Mouse (Mus musculus): Measurements from ENCODE around the gene Txlnb. TPM values are rescaled to one million over a fixed set of nuclear protein-coding genes. Genes with fewer than 3 reads are reported as not detected.
"Not testable (repeated sequence)": the region's sequence is repeated elsewhere in the genome, so short reads cannot be mapped to it uniquely, and the experiment has no call there.

The Txlnb gene
- polyA plus RNA-seq, 1 experiment from 2014 or later, result 36.6 TPM

- no peak overlapping the region for H3K4me2 ChIP-seq
- H3K9ac ChIP-seq, result no peak overlapping the region
- H3K4me3 ChIP-seq, result no peak overlapping the region
- no peaks in the 10 kb centered on the region for H3K4me1 ChIP-seq (replicated peaks)
- no peaks in the 10 kb centered on the region for H3K36me3 ChIP-seq
- no peaks in the 10 kb centered on the region for H3K9me3 ChIP-seq (replicated peaks)
- 70% methylated on average over 3 of the region's 3 CpGs for WGBS
- no peak overlapping the region for H3K27ac ChIP-seq
- no peak for ATAC-seq (replicated peaks; ENCODE audit: insufficient number of reproducible peaks, insufficient read depth, low FRiP score, low read depth)
- H3K27me3 ChIP-seq, result no peaks in the 10 kb centered on the region
These were observed 9.3 kb upstream of the Txlnb start for GRCm38 (mm10) chr10:17786771-17787170.

- Histone ChIP-seq H3K4me3 (no peak overlapping the region), H3K36me3 (no peaks in the 10 kb centered on the region), H3K27ac (no peak overlapping the region), H3K9me3 (replicated peaks) (no peaks in the 10 kb centered on the region), H3K9ac (no peak overlapping the region), H3K27me3 (no peaks in the 10 kb centered on the region), H3K4me1 (replicated peaks) (no peaks in the 10 kb centered on the region; the same call in 1 of the 2 replicates), H3K4me2 (no peak overlapping the region)
- ATAC-seq (replicated peaks; ENCODE audit: insufficient number of reproducible peaks, insufficient read depth, low FRiP score, low read depth), result no peak
- WGBS, result 76% methylated on average over 1 of the region's 1 CpGs
These were observed 8.1 kb upstream of the Txlnb start for GRCm38 (mm10) chr10:17787938-17788337.

GRCm38 (mm10) chr10:17788347-17788746 is 7.7 kb upstream of the Txlnb start:
- H3K36me3 ChIP-seq, result no peaks in the 10 kb centered on the region
- H3K4me3 ChIP-seq, result no peak overlapping the region
- no peaks in the 10 kb centered on the region for H3K27me3 ChIP-seq
- no peaks in the 10 kb centered on the region; the same call in 1 of the 2 replicates for H3K4me1 ChIP-seq (replicated peaks)
- H3K9ac ChIP-seq, result no peak overlapping the region
- H3K4me2 ChIP-seq, result no peak overlapping the region
- 82% methylated on average over 4 of the region's 4 CpGs for WGBS
- no peak overlapping the region for H3K27ac ChIP-seq
- ATAC-seq (replicated peaks; ENCODE audit: insufficient number of reproducible peaks, insufficient read depth, low FRiP score, low read depth), result no peak
- H3K9me3 ChIP-seq (replicated peaks), result no peaks in the 10 kb centered on the region

- no peak for ATAC-seq (replicated peaks; ENCODE audit: insufficient number of reproducible peaks, insufficient read depth, low FRiP score, low read depth)
- H3K9me3 ChIP-seq (replicated peaks), result no peaks in the 10 kb centered on the region
- peak overlapping the region; percentile 29; the same call in 1 of the 2 replicates for H3K27ac ChIP-seq
- peaks cover 27% of the 10 kb centered on the region for H3K4me1 ChIP-seq (replicated peaks)
- no peak overlapping the region for H3K9ac ChIP-seq
- H3K27me3 ChIP-seq, result no peaks in the 10 kb centered on the region
- WGBS, result 44% methylated on average over 5 of the region's 5 CpGs
- H3K36me3 ChIP-seq, result no peaks in the 10 kb centered on the region
- no peak overlapping the region for H3K4me3 ChIP-seq
- H3K4me2 ChIP-seq, result no peak overlapping the region
These were observed 2.1 kb upstream of the Txlnb start for GRCm38 (mm10) chr10:17793926-17794325.

- no peak overlapping the region for H3K4me2 ChIP-seq
- ATAC-seq (replicated peaks; ENCODE audit: insufficient number of reproducible peaks, insufficient read depth, low FRiP score, low read depth), result no peak
- no peak overlapping the region for H3K9ac ChIP-seq
- no peak overlapping the region for H3K27ac ChIP-seq
- WGBS, result 87% methylated on average over 5 of the region's 5 CpGs
- H3K4me1 ChIP-seq (replicated peaks), result peaks cover 31% of the 10 kb centered on the region
- H3K36me3 ChIP-seq, result 0 out of 2 replicates have a peak, but pooled peaks cover 2% of the 10 kb centered on the region
- no peaks in the 10 kb centered on the region for H3K27me3 ChIP-seq
- no peaks in the 10 kb centered on the region for H3K9me3 ChIP-seq (replicated peaks)
- H3K4me3 ChIP-seq, result no peak overlapping the region
These were observed 1.6 kb upstream of the Txlnb start for GRCm38 (mm10) chr10:17794443-17794842.

GRCm38 (mm10) chr10:17795227-17795626 is 799 bp upstream of the Txlnb start:
- H3K4me3 ChIP-seq, result no peak overlapping the region
- peaks cover 37% of the 10 kb centered on the region for H3K4me1 ChIP-seq (replicated peaks)
- H3K27me3 ChIP-seq, result no peaks in the 10 kb centered on the region
- 0 out of 2 replicates have a peak, but pooled peaks cover 2% of the 10 kb centered on the region for H3K36me3 ChIP-seq
- H3K9ac ChIP-seq, result no peak overlapping the region
- ATAC-seq (replicated peaks; ENCODE audit: insufficient number of reproducible peaks, insufficient read depth, low FRiP score, low read depth), result no peak
- no peaks in the 10 kb centered on the region for H3K9me3 ChIP-seq (replicated peaks)
- peak overlapping the region; percentile 98 for H3K27ac ChIP-seq
- H3K4me2 ChIP-seq, result peak overlapping the region; percentile 61; the same call in 1 of the 2 replicates
- WGBS, result 82% methylated on average over 4 of the region's 4 CpGs

GRCm38 (mm10) chr10:17796846-17797631 is 1.0 kb downstream of the Txlnb start:
- Histone ChIP-seq H3K9me3 (replicated peaks) (no peaks in the 10 kb centered on the region), H3K27ac (peak overlapping the region; percentile 98), H3K36me3 (0 out of 2 replicates have a peak, but pooled peaks cover 2% of the 10 kb centered on the region), H3K4me2 (peak overlapping the region; percentile 61), H3K4me1 (replicated peaks) (peaks cover 37% of the 10 kb centered on the region), H3K9ac (peak overlapping the region; percentile 69), H3K4me3 (peak overlapping the region; percentile 55), H3K27me3 (no peaks in the 10 kb centered on the region)
- 15% methylated on average over 12 of the region's 12 CpGs for WGBS
- ATAC-seq (replicated peaks; ENCODE audit: insufficient number of reproducible peaks, insufficient read depth, low FRiP score, low read depth), result peak; percentile 91

GRCm38 (mm10) chr10:17797681-17798080 is 1.7 kb downstream of the Txlnb start:
- no peaks in the 10 kb centered on the region for H3K27me3 ChIP-seq
- H3K36me3 ChIP-seq, result 0 out of 2 replicates have a peak, but pooled peaks cover 2% of the 10 kb centered on the region
- H3K9me3 ChIP-seq (replicated peaks), result no peaks in the 10 kb centered on the region
- peak overlapping the region; percentile 61 for H3K4me2 ChIP-seq
- H3K9ac ChIP-seq, result no peak overlapping the region
- peak overlapping the region; percentile 38 for H3K4me3 ChIP-seq
- peaks cover 37% of the 10 kb centered on the region for H3K4me1 ChIP-seq (replicated peaks)
- H3K27ac ChIP-seq, result peak overlapping the region; percentile 98
- no peak; the same call in 1 of the 2 replicates for ATAC-seq (replicated peaks; ENCODE audit: insufficient number of reproducible peaks, insufficient read depth, low FRiP score, low read depth)
- WGBS, result 52% methylated on average over 3 of the region's 3 CpGs

- no peak overlapping the region for H3K9ac ChIP-seq
- no peak overlapping the region for H3K4me3 ChIP-seq
- H3K36me3 ChIP-seq, result 0 out of 2 replicates have a peak, but pooled peaks cover 2% of the 10 kb centered on the region
- WGBS, result 85% methylated on average over 2 of the region's 2 CpGs
- H3K27ac ChIP-seq, result no peak overlapping the region
- ATAC-seq (replicated peaks; ENCODE audit: insufficient number of reproducible peaks, insufficient read depth, low FRiP score, low read depth), result no peak
- no peaks in the 10 kb centered on the region for H3K9me3 ChIP-seq (replicated peaks)
- H3K4me1 ChIP-seq (replicated peaks), result peaks cover 21% of the 10 kb centered on the region
- H3K27me3 ChIP-seq, result no peaks in the 10 kb centered on the region
- H3K4me2 ChIP-seq, result no peak overlapping the region
These were observed 5.8 kb downstream of the Txlnb start for GRCm38 (mm10) chr10:17801788-17802187.

GRCm38 (mm10) chr10:17808526-17808925 is 12.5 kb downstream of the Txlnb start:
- peaks cover 7% of the 10 kb centered on the region for H3K4me1 ChIP-seq (replicated peaks)
- H3K27ac ChIP-seq, result no peak overlapping the region
- no peaks in the 10 kb centered on the region for H3K27me3 ChIP-seq
- no peak overlapping the region for H3K9ac ChIP-seq
- H3K4me2 ChIP-seq, result no peak overlapping the region
- no peak for ATAC-seq (replicated peaks; ENCODE audit: insufficient number of reproducible peaks, insufficient read depth, low FRiP score, low read depth)
- no peaks in the 10 kb centered on the region for H3K9me3 ChIP-seq (replicated peaks)
- WGBS, result 95% methylated on average over 1 of the region's 1 CpGs
- peaks cover 21% of the 10 kb centered on the region; the same call in 1 of the 2 replicates for H3K36me3 ChIP-seq
- no peak overlapping the region for H3K4me3 ChIP-seq

- Histone ChIP-seq H3K9ac (no peak overlapping the region), H3K27ac (no peak overlapping the region), H3K9me3 (replicated peaks) (no peaks in the 10 kb centered on the region), H3K4me1 (replicated peaks) (no peaks in the 10 kb centered on the region), H3K27me3 (no peaks in the 10 kb centered on the region), H3K36me3 (peaks cover 33% of the 10 kb centered on the region), H3K4me2 (no peak overlapping the region), H3K4me3 (no peak overlapping the region)
- WGBS, result 78% methylated on average over 11 of the region's 11 CpGs
- ATAC-seq (replicated peaks; ENCODE audit: insufficient number of reproducible peaks, insufficient read depth, low FRiP score, low read depth), result no peak
These were observed 19.0 kb downstream of the Txlnb start for GRCm38 (mm10) chr10:17815052-17815451.

GRCm38 (mm10) chr10:17820422-17820821 is 24.4 kb downstream of the Txlnb start:
- H3K4me1 ChIP-seq (replicated peaks); H3K27ac ChIP-seq; ATAC-seq (replicated peaks; ENCODE audit: insufficient number of reproducible peaks, insufficient read depth, low FRiP score, low read depth); H3K9me3 ChIP-seq (replicated peaks); H3K9ac ChIP-seq; H3K4me2 ChIP-seq; H3K4me3 ChIP-seq; H3K27me3 ChIP-seq: not testable (repeated sequence)
- peaks cover 32% of the 10 kb centered on the region for H3K36me3 ChIP-seq
- WGBS, result 90% methylated on average over 7 of the region's 7 CpGs
